Mouse (Mus musculus): ENCODE measurements around the gene Elmod3. TPM values are rescaled to one million over a fixed set of nuclear protein-coding genes. Genes with fewer than 3 reads are reported as not detected.

Gene Elmod3
- polyA plus RNA-seq, 1 experiment: 11.4 TPM

DNA sequence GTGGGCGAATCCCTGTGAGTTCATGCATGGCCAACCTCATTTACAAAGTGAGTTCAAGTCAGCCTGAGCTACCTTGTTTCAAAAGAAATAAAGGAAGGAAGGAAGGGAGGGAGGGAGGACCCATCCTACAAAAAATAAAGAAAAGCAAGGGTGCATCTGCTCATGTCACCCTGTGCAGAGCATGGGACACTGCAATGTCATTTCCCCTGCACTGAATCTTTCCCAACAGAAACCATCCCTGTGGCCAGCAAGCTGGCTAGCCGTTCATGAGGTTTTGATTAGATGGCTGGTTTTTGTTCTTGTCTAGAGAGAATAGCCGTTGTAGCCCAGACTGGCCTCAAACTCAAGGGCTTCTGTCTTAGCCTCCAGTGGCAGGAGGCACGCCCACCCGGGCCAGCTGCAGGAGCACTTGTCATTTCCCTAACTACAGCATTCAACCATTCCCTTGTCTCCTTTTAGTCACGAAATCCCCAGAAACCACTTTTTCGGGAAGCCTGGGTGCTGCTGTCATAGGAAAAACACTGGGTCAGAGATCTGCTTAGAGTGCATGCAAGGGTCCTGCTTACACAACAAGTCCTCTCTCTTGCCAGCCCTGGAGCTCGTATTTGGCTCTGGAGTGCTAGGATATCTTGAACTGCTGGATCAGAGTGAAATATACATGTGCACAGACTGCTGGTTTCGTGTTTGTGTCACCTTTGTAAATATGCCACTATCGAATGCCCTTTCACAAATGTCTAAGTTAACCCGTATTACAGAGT, 16.4 kb downstream of the Elmod3 start:
- Histone ChIP-seq H3K9me3 (no peaks in the 10 kb centered on the region), H3K36me3 (replicated peaks; ENCODE audit: low read length) (peaks cover 65% of the 10 kb centered on the region), H3K4me1 (peaks cover 15% of the 10 kb centered on the region), H3K4me3 (replicated peaks) (no peak overlapping the region), H3K27me3 (replicated peaks) (peaks cover 7% of the 10 kb centered on the region)
- TF ChIP-seq GATA1 (IDR thresholded peaks at IDR 0.05; ENCODE audit: borderline replicate concordance, low read length): no peak
- no peak for TF ChIP-seq FLI1 (IDR thresholded peaks at IDR 0.05; ENCODE audit: low read length)

DNA sequence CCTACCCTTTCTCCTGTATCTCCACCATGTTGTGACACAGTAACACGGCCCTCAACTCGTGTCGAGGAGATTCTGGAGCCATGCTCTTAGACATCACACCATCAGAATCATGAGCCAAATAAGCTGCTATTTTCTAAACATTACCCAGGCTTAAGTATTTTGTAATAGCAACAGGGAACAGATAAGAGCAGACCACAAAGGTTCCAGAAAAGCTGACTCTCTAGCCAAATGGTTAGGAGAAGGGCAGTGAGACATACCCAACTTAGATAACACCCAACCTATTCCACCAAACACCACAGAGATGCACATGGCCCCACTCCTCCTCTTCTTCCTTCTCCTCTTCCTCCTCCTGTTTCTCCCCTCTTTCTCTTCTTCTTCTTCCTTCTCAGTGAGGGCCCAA, 22.2 kb downstream of the Elmod3 start:
- no peak overlapping the region for H3K4me3 ChIP-seq (replicated peaks)
- peaks cover 3% of the 10 kb centered on the region for H3K27me3 ChIP-seq (replicated peaks)
- peaks cover 22% of the 10 kb centered on the region for H3K4me1 ChIP-seq
- no peaks in the 10 kb centered on the region for H3K9me3 ChIP-seq
- peaks cover 90% of the 10 kb centered on the region for H3K36me3 ChIP-seq (replicated peaks; ENCODE audit: low read length)
- TF ChIP-seq FLI1 (IDR thresholded peaks at IDR 0.05; ENCODE audit: low read length) (no peak), GATA1 (IDR thresholded peaks at IDR 0.05; ENCODE audit: borderline replicate concordance, low read length) (no peak)

DNA sequence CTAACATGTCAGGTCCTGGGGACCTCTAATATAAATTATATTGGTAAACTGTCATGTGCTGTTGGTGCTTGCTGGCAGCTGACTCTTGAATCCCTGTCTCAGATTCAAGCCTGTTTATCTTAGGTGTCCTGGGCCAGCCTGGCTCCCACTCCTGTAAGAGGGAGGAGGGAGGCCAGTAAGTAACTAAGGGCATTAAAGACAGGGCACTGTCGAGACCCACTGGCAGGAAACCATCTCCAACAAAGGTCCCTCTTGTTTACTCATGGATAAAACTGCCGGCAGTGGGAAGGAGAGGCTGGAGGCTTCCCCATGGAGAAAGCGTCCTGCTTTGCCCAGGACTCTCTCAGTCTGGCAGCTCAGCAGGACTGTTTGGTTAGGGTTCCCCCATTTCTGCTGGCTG, 26.4 kb downstream of the Elmod3 start:
- no peaks in the 10 kb centered on the region for H3K27me3 ChIP-seq (replicated peaks)
- no peak for TF ChIP-seq GATA1 (IDR thresholded peaks at IDR 0.05; ENCODE audit: borderline replicate concordance, low read length)
- no peak for TF ChIP-seq FLI1 (IDR thresholded peaks at IDR 0.05; ENCODE audit: low read length)

DNA sequence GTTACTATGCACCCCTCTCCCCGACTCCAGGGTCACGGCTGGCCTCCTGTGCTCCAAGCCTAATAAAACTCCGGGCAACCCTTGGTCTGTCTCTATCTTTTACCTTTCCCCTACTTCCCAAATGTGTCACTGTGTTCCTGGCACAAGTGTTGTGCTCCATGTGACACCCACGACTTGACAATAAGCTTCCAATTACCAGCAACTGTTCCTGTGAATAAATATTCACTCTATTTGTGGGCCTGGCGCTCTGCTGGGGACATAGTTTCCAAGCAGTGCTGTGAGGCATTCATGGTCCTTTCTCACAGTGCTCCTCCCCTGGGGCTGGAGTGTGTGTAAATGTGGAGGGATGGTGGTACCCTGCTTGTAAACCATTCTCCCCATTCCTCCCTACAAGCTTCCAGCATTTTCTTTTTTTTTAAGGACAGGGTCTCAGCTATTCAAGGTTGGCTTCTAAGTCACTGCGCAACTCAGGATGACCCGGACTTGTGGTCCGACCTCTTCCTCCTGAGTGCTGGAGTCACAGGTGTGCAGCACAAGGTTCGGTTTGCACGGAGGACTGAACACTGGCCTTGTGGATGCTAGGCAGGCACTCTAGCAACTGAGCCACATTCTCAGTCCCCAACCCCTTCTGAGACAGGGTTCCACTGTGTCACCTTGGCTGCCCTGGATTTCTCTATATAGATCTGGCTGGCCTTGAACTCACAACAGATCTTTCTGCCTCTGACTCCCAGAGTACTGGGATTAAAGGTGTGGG, 27.4 kb downstream of the Elmod3 start:
- Histone ChIP-seq H3K27me3 (replicated peaks) (no peaks in the 10 kb centered on the region), H3K9me3 (no peaks in the 10 kb centered on the region), H3K4me3 (replicated peaks) (no peak overlapping the region), H3K36me3 (replicated peaks; ENCODE audit: low read length) (peaks cover 86% of the 10 kb centered on the region), H3K4me1 (peaks cover 21% of the 10 kb centered on the region)
- TF ChIP-seq GATA1 (IDR thresholded peaks at IDR 0.05; ENCODE audit: borderline replicate concordance, low read length) (no peak), FLI1 (IDR thresholded peaks at IDR 0.05; ENCODE audit: low read length) (no peak)

More for the DNA sequence above, 26.4 kb downstream of the Elmod3 start:
- Histone ChIP-seq H3K4me1 (peaks cover 21% of the 10 kb centered on the region), H3K4me3 (replicated peaks) (no peak overlapping the region), H3K9me3 (no peaks in the 10 kb centered on the region), H3K36me3 (replicated peaks; ENCODE audit: low read length) (peaks cover 89% of the 10 kb centered on the region)

DNA sequence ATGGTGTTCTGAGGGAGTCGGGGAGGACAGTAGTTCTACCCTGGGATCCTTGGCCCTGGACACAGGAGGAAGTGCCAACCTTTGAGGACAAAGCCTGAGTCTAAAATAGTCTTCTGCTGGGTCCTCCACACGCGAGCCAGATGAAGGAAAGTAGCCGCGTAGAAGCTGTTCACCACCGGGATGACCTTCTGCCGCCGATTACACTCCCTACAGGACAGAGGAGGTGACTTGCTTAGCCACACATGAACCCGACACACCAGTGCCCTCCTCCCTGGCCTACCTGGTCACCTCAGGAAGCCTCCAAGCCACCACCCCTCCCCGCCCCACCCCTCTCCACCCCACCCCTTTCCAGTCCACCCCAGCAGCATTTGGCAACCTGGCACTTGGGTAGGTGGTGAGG, 29.5 kb downstream of the Elmod3 start:
- peaks cover 65% of the 10 kb centered on the region for H3K36me3 ChIP-seq (replicated peaks; ENCODE audit: low read length)
- H3K9me3 ChIP-seq: no peaks in the 10 kb centered on the region
- peaks cover 4% of the 10 kb centered on the region for H3K27me3 ChIP-seq (replicated peaks)
- no peak overlapping the region for H3K4me3 ChIP-seq (replicated peaks)
- peaks cover 16% of the 10 kb centered on the region for H3K4me1 ChIP-seq
- TF ChIP-seq GATA1 (IDR thresholded peaks at IDR 0.05; ENCODE audit: borderline replicate concordance, low read length) (no peak), FLI1 (IDR thresholded peaks at IDR 0.05; ENCODE audit: low read length) (no peak)

DNA sequence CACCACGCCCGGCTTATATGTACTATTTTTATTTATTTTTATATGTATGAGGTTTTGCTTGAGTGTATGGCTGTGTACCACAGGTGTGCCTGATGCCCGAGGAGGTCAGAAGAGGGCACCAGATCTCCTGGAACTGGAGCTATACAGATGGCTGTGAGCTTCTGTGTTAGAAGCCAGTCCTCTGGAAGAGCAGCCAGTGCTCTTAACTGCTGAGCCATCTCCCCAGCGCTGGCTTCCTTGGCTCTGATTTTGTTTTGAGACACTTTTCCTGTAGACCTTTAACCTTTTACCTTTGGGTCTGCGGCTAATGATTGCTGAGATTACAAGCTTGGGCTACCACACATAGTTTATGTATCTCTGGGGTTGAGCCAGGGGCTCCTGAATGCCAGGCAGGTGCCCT, 30.7 kb downstream of the Elmod3 start:
- Histone ChIP-seq H3K4me1 (peaks cover 21% of the 10 kb centered on the region), H3K36me3 (replicated peaks; ENCODE audit: low read length) (peaks cover 62% of the 10 kb centered on the region), H3K9me3 (no peaks in the 10 kb centered on the region), H3K4me3 (replicated peaks) (no peak overlapping the region), H3K27me3 (replicated peaks) (peaks cover 11% of the 10 kb centered on the region)
- TF ChIP-seq FLI1 (IDR thresholded peaks at IDR 0.05; ENCODE audit: low read length) (no peak), GATA1 (IDR thresholded peaks at IDR 0.05; ENCODE audit: borderline replicate concordance, low read length) (no peak)

DNA sequence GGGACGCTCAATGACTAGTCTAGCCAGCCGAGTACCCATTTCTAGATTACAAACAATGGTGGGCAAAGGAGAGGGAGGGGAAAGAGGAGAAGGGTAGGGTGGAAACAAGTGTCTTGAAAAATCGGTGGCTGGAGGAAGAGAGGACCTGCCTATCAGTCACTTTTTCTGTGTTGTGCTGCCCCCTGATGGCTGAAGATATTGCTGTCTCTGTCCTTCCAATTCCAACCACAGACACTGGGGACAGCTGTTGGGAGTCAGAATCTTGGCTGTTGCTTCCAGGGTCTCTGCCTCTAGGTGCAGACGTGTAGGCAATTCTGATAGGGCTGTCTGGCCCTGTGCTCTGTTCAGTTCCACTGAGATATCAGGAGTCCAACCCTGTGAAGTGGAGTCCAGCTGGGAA, 32.2 kb downstream of the Elmod3 start:
- TF ChIP-seq FLI1 (IDR thresholded peaks at IDR 0.05; ENCODE audit: low read length) (no peak), GATA1 (IDR thresholded peaks at IDR 0.05; ENCODE audit: borderline replicate concordance, low read length) (no peak)
- H3K36me3 ChIP-seq (replicated peaks; ENCODE audit: low read length): peaks cover 59% of the 10 kb centered on the region

DNA sequence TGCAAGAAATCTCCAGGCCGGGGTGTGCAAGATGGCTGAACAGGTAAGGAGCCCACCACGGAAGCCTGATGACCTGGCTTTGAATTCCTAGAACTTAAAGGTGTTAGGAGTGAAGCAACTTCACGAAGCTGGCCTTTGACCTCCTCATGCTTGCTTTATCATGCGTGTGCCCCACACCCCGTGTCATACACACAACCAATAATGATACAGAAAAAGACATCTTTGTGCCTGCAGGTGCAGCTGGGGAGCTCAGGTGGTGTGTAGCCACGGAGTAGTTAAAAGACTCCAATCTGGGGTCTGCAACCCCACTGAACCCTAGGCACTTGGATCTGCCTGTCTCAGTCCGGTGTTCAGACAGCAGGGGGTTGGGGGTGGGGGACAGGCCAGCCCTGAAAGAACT, 32.7 kb downstream of the Elmod3 start:
- H3K4me3 ChIP-seq (replicated peaks): no peak overlapping the region
- H3K27me3 ChIP-seq (replicated peaks): peaks cover 11% of the 10 kb centered on the region
- TF ChIP-seq FLI1 (IDR thresholded peaks at IDR 0.05; ENCODE audit: low read length) (no peak), GATA1 (IDR thresholded peaks at IDR 0.05; ENCODE audit: borderline replicate concordance, low read length) (no peak)
- H3K4me1 ChIP-seq: peaks cover 23% of the 10 kb centered on the region
- no peaks in the 10 kb centered on the region for H3K9me3 ChIP-seq
- H3K36me3 ChIP-seq (replicated peaks; ENCODE audit: low read length): peaks cover 58% of the 10 kb centered on the region

More for the DNA sequence above, 32.2 kb downstream of the Elmod3 start:
- H3K27me3 ChIP-seq (replicated peaks): peaks cover 11% of the 10 kb centered on the region
- peak overlapping the region; percentile 44 for H3K4me3 ChIP-seq (replicated peaks)
- no peaks in the 10 kb centered on the region for H3K9me3 ChIP-seq
- peaks cover 23% of the 10 kb centered on the region for H3K4me1 ChIP-seq

DNA sequence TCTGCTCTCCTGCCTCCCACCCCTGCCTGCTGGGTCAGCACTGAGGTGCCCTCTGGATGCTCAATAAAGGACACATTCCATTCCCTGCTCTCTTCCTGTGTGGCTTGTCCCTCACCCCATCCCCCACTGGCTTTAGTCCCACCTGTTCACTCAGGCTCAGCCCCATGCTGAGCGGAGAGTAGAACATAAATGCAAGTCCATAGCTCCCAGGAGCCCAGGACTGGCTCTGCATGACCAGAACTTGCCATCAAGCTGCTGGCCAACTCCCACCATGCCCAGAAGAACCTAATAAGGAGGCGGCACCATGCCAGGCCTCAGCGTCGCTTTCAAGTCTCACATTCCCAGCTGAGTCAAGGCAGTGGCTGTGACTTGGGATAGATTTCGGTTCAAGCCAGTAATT, 35.3 kb downstream of the Elmod3 start:
- H3K36me3 ChIP-seq (replicated peaks; ENCODE audit: low read length): peaks cover 60% of the 10 kb centered on the region
- no peak for TF ChIP-seq FLI1 (IDR thresholded peaks at IDR 0.05; ENCODE audit: low read length)
- TF ChIP-seq GATA1 (IDR thresholded peaks at IDR 0.05; ENCODE audit: borderline replicate concordance, low read length): no peak
- no peaks in the 10 kb centered on the region for H3K9me3 ChIP-seq
- H3K27me3 ChIP-seq (replicated peaks): peaks cover 17% of the 10 kb centered on the region
- H3K4me1 ChIP-seq: peaks cover 27% of the 10 kb centered on the region
- no peak overlapping the region for H3K4me3 ChIP-seq (replicated peaks)

DNA sequence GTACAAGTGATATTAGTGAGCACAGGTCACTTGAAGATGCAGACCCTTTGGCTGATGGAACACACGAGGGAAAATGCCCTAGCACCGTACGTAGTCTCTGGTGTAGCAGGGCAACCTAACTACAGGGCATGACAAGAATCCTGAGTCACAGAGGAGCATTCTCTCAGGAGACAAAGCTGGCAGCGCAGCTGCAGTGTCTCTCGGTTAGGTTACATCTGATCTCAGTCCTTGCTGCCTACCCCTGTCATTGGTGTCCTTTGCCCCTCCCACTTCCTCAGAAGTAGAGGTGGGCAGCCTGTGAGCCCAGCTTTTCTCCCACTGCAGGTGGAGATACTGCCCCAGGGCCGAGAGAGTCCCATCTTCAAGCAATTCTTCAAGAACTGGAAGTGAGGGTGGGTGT, 35.7 kb downstream of the Elmod3 start:
- Histone ChIP-seq H3K27me3 (replicated peaks) (peaks cover 19% of the 10 kb centered on the region), H3K36me3 (replicated peaks; ENCODE audit: low read length) (peaks cover 60% of the 10 kb centered on the region)
- TF ChIP-seq GATA1 (IDR thresholded peaks at IDR 0.05; ENCODE audit: borderline replicate concordance, low read length) (no peak), FLI1 (IDR thresholded peaks at IDR 0.05; ENCODE audit: low read length) (no peak)

More for the DNA sequence above, 35.7 kb downstream of the Elmod3 start:
- Histone ChIP-seq H3K4me1 (peaks cover 30% of the 10 kb centered on the region), H3K9me3 (no peaks in the 10 kb centered on the region), H3K4me3 (replicated peaks) (no peak overlapping the region)
